Mouse (Mus musculus): ENCODE data around the gene Syn3. TPM values are rescaled to one million over a fixed set of nuclear protein-coding genes. Genes with fewer than 3 reads are reported as not detected.

The Syn3 gene
- polyA plus RNA-seq, 1 experiment = 0.15 TPM

DNA sequence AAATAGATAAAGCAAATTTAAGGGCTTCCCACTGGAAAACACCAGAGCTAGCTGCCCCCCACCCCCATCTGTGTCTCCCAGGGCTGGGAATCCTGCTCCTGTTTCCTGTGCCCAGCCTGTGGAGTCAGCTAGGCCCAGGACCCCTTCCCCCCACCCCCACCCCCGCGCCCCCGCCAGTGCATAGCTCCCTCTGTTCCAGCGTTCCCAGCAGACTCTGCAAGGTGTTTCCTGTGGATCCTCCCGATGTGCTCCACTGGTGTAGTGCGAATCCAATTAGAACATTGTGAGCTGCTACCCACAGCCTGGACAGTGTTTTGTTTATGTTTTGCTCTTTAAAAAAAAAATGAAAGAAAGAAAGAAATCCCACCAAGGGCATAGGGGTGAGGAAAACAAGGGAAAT is 173.4 kb downstream of the Syn3 start:
- Histone ChIP-seq H3K4me3 (replicated peaks) (no peak overlapping the region), H3K27me3 (replicated peaks) (no peaks in the 10 kb centered on the region), H3K4me1 (peaks cover 34% of the 10 kb centered on the region; the same call in 1 of the 2 replicates), H3K36me3 (replicated peaks; ENCODE audit: low read length) (peaks cover 47% of the 10 kb centered on the region), H3K9me3 (no peaks in the 10 kb centered on the region)
- TF ChIP-seq FLI1 (IDR thresholded peaks at IDR 0.05; ENCODE audit: low read length) (no peak), GATA1 (IDR thresholded peaks at IDR 0.05; ENCODE audit: borderline replicate concordance, low read length) (no peak)

DNA sequence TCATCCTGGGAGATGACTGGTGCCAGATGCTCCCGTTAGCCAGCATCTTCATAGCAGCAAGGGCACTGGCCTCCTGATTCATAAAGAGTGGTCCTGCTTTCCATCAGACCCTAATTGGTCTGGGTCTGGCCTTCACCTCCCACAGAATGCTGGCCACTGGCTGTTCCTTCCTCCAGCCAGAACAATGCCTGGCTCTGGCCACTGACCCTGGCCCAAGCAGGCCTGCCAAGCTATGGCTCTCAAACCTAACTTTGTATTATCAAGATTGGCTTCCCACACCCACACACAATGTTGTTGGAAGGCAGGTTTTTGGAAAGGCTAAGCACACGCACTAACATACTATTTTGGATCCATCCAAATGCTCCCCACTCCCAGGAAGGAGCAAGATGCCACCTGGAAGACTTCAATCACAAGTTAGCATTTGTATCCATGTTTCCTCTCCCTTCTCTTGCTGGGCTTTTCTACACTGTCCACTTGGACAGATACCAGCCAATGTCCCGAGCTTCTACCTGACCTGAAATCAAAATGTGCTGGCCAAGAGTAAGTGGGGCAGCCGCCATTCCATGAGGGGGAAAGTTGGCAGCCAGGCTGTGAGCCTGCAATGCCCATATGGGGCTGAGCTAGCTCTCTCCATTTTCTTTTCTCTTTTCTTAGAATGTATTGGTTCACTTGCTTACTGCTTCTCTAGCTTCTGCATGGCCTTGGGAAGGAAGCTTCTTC is 175.3 kb downstream of the Syn3 start:
- TF ChIP-seq GATA1 (IDR thresholded peaks at IDR 0.05; ENCODE audit: borderline replicate concordance, low read length) = no peak
- TF ChIP-seq FLI1 (IDR thresholded peaks at IDR 0.05; ENCODE audit: low read length) = no peak
- no peaks in the 10 kb centered on the region for H3K27me3 ChIP-seq (replicated peaks)

DNA sequence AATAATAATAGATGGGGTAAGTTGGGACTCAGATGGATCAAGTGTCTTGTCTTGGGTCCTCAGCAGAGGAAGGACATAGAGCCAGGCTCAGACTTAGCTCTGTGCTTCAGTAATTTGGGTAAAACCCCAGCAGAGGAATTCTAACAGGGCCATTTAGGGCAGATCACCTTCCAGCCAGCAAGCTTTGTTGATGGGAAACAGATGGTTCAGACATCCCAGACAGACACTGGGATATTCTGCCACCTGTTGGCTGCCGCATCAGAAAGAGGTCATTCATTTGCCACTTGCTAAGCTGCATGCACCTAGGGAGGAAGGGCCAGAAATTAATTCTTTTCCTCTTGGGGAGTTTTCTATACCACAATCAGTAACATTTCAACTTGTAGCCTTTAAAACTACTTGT is 176.7 kb downstream of the Syn3 start:
- H3K27me3 ChIP-seq (replicated peaks) = no peaks in the 10 kb centered on the region
- peaks cover 49% of the 10 kb centered on the region for H3K36me3 ChIP-seq (replicated peaks; ENCODE audit: low read length)
- no peak for TF ChIP-seq GATA1 (IDR thresholded peaks at IDR 0.05; ENCODE audit: borderline replicate concordance, low read length)
- TF ChIP-seq FLI1 (IDR thresholded peaks at IDR 0.05; ENCODE audit: low read length) = no peak
- no peaks in the 10 kb centered on the region for H3K9me3 ChIP-seq
- peaks cover 16% of the 10 kb centered on the region; the same call in 1 of the 2 replicates for H3K4me1 ChIP-seq
- H3K4me3 ChIP-seq (replicated peaks) = no peak overlapping the region

More for the DNA sequence above, 175.3 kb downstream of the Syn3 start:
- Histone ChIP-seq H3K4me3 (replicated peaks) (no peak overlapping the region), H3K36me3 (replicated peaks; ENCODE audit: low read length) (peaks cover 51% of the 10 kb centered on the region), H3K9me3 (no peaks in the 10 kb centered on the region), H3K4me1 (peaks cover 19% of the 10 kb centered on the region; the same call in 1 of the 2 replicates)

DNA sequence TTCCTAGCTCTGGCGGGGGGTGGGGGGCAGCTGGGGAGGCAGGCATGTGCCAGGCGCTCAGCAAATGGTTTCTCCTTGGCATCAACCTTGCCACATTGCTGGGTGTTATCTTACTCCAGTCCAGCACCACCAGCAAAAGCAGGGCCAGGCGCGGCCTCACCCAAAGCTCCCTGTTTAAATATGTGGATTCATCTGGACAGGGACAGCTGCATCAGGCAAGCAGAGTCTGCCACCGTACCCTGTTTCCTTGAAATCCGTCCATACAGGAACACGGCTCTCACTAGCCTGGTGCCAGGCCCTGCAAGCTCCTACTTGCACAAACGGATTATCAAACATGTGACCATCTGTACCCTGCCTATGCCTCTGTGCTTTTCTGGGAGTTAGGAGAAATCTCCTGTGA is 177.5 kb downstream of the Syn3 start:
- peaks cover 20% of the 10 kb centered on the region; the same call in 1 of the 2 replicates for H3K4me1 ChIP-seq
- no peaks in the 10 kb centered on the region for H3K27me3 ChIP-seq (replicated peaks)
- no peak overlapping the region for H3K4me3 ChIP-seq (replicated peaks)
- no peak for TF ChIP-seq FLI1 (IDR thresholded peaks at IDR 0.05; ENCODE audit: low read length)
- TF ChIP-seq GATA1 (IDR thresholded peaks at IDR 0.05; ENCODE audit: borderline replicate concordance, low read length) = no peak
- peaks cover 50% of the 10 kb centered on the region for H3K36me3 ChIP-seq (replicated peaks; ENCODE audit: low read length)
- no peaks in the 10 kb centered on the region for H3K9me3 ChIP-seq

GRCm38 (mm10) chr10:86320204-86320603 is 178.5 kb downstream of the Syn3 start:
- Histone ChIP-seq H3K4me1 (peaks cover 18% of the 10 kb centered on the region; the same call in 1 of the 2 replicates), H3K4me3 (replicated peaks) (no peak overlapping the region), H3K9me3 (no peaks in the 10 kb centered on the region), H3K27me3 (replicated peaks) (peaks cover 2% of the 10 kb centered on the region), H3K36me3 (replicated peaks; ENCODE audit: low read length) (peaks cover 54% of the 10 kb centered on the region)
- no peak for TF ChIP-seq GATA1 (IDR thresholded peaks at IDR 0.05; ENCODE audit: borderline replicate concordance, low read length)
- TF ChIP-seq FLI1 (IDR thresholded peaks at IDR 0.05; ENCODE audit: low read length) = no peak

DNA sequence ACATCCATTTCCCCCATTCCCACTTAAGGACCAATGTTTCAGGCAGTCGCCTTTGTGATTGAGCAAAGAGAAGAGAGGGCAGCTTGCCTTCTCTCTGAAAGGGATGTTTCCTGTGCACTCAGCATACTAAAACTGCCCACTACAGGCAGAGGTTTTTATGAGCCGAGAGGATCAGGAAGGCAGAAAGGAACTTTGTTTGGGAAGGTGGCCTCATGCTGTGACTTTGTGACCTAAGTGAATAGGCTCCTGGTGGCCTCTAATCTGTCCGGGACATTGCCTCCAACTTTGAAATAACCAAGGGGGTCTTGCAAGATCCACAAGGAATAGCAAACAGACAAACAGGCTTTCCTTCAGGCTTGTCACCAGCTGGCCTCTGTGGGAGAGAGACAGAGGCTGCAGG is 179.2 kb downstream of the Syn3 start:
- Histone ChIP-seq H3K4me1 (peaks cover 25% of the 10 kb centered on the region; the same call in 1 of the 2 replicates), H3K36me3 (replicated peaks; ENCODE audit: low read length) (peaks cover 60% of the 10 kb centered on the region), H3K27me3 (replicated peaks) (peaks cover 2% of the 10 kb centered on the region), H3K4me3 (replicated peaks) (no peak overlapping the region), H3K9me3 (no peaks in the 10 kb centered on the region)
- no peak for TF ChIP-seq GATA1 (IDR thresholded peaks at IDR 0.05; ENCODE audit: borderline replicate concordance, low read length)
- no peak for TF ChIP-seq FLI1 (IDR thresholded peaks at IDR 0.05; ENCODE audit: low read length)

GRCm38 (mm10) chr10:86318552-86319140 is 180.1 kb downstream of the Syn3 start:
- Histone ChIP-seq H3K4me1 (peaks cover 34% of the 10 kb centered on the region), H3K9me3 (no peaks in the 10 kb centered on the region), H3K27me3 (replicated peaks) (peaks cover 2% of the 10 kb centered on the region), H3K4me3 (replicated peaks) (no peak overlapping the region), H3K36me3 (replicated peaks; ENCODE audit: low read length) (peaks cover 65% of the 10 kb centered on the region)
- no peak for TF ChIP-seq FLI1 (IDR thresholded peaks at IDR 0.05; ENCODE audit: low read length)
- TF ChIP-seq GATA1 (IDR thresholded peaks at IDR 0.05; ENCODE audit: borderline replicate concordance, low read length) = no peak

DNA sequence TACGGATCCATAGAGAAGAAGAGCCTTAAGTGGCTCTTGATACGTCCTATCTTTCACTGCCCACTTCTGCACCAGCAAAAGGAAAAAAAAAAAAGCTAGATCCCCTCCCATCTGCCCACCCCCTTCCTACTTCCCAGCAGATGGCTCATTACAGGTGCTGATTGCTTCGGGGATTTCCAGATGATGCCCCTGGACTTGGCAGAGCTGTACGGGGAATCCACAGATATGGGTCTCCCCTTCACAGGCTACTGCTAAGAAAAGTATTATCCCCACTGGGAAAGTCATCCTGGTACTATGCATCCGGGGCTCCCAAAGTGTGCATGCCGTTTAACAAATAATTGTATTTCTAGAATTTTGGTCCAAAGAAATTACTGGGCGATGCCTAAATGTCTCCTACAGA is 181.1 kb downstream of the Syn3 start:
- Histone ChIP-seq H3K9me3 (no peaks in the 10 kb centered on the region), H3K27me3 (replicated peaks) (peaks cover 2% of the 10 kb centered on the region), H3K36me3 (replicated peaks; ENCODE audit: low read length) (peaks cover 63% of the 10 kb centered on the region), H3K4me1 (peaks cover 36% of the 10 kb centered on the region), H3K4me3 (replicated peaks) (no peak overlapping the region)
- no peak for TF ChIP-seq FLI1 (IDR thresholded peaks at IDR 0.05; ENCODE audit: low read length)
- no peak for TF ChIP-seq GATA1 (IDR thresholded peaks at IDR 0.05; ENCODE audit: borderline replicate concordance, low read length)

- no peak for TF ChIP-seq FLI1 (IDR thresholded peaks at IDR 0.05; ENCODE audit: low read length)
- TF ChIP-seq GATA1 (IDR thresholded peaks at IDR 0.05; ENCODE audit: borderline replicate concordance, low read length) = no peak
- Histone ChIP-seq H3K4me1 (peaks cover 42% of the 10 kb centered on the region), H3K4me3 (replicated peaks) (no peak overlapping the region), H3K9me3 (no peaks in the 10 kb centered on the region), H3K36me3 (replicated peaks; ENCODE audit: low read length) (peaks cover 47% of the 10 kb centered on the region), H3K27me3 (replicated peaks) (peaks cover 2% of the 10 kb centered on the region)
Observed at GRCm38 (mm10) chr10:86315513-86315912, 183.2 kb downstream of the Syn3 start.

GRCm38 (mm10) chr10:86313448-86313847 is 185.2 kb downstream of the Syn3 start:
- H3K36me3 ChIP-seq (replicated peaks; ENCODE audit: low read length) = peaks cover 52% of the 10 kb centered on the region
- no peaks in the 10 kb centered on the region for H3K9me3 ChIP-seq
- H3K4me3 ChIP-seq (replicated peaks) = no peak overlapping the region
- peaks cover 48% of the 10 kb centered on the region for H3K4me1 ChIP-seq
- TF ChIP-seq FLI1 (IDR thresholded peaks at IDR 0.05; ENCODE audit: low read length) (no peak), GATA1 (IDR thresholded peaks at IDR 0.05; ENCODE audit: borderline replicate concordance, low read length) (no peak)
- H3K27me3 ChIP-seq (replicated peaks) = peaks cover 2% of the 10 kb centered on the region
